Mouse (Mus musculus): ENCODE data around the gene Etfbkmt.
"Not testable (repeated sequence)": the region's sequence is repeated elsewhere in the genome, so short reads cannot be mapped to it uniquely, and the experiment has no call there.

The Etfbkmt gene

GRCm38 (mm10) chr6:149134391-149135150, 5.1 kb upstream of the Etfbkmt start:
- no peak for DNase-seq

- DNase-seq, result no peak
These were observed 4.0 kb upstream of the Etfbkmt start for GRCm38 (mm10) chr6:149135631-149136030.

- no peak for DNase-seq
These were observed 1.7 kb upstream of the Etfbkmt start for GRCm38 (mm10) chr6:149137936-149138335.

GRCm38 (mm10) chr6:149139011-149139410, 638 bp upstream of the Etfbkmt start:
- no peak for DNase-seq

GRCm38 (mm10) chr6:149141393-149142173, 1.9 kb downstream of the Etfbkmt start:
- peak; percentile 86 for DNase-seq

GRCm38 (mm10) chr6:149145143-149145542, 5.5 kb downstream of the Etfbkmt start:
- DNase-seq, result no peak

GRCm38 (mm10) chr6:149148436-149149229, 9.0 kb downstream of the Etfbkmt start:
- peak; percentile 71 for DNase-seq

GRCm38 (mm10) chr6:149152119-149152518, 12.5 kb downstream of the Etfbkmt start:
- DNase-seq, result no peak

- no peak for DNase-seq
These were observed 13.9 kb downstream of the Etfbkmt start for GRCm38 (mm10) chr6:149153473-149154115.

GRCm38 (mm10) chr6:149154116-149155030, 14.7 kb downstream of the Etfbkmt start:
- DNase-seq, result no peak

- peak; percentile 38 for DNase-seq
These were observed 15.6 kb downstream of the Etfbkmt start for GRCm38 (mm10) chr6:149155031-149155841.

- DNase-seq, result not testable (repeated sequence)
These were observed 27.4 kb downstream of the Etfbkmt start for GRCm38 (mm10) chr6:149167038-149167437.

- DNase-seq, result no peak
These were observed 28.0 kb downstream of the Etfbkmt start for GRCm38 (mm10) chr6:149167672-149168071.

- DNase-seq, result no peak
These were observed 28.8 kb downstream of the Etfbkmt start for GRCm38 (mm10) chr6:149168436-149168835.

GRCm38 (mm10) chr6:149169965-149170364, 30.3 kb downstream of the Etfbkmt start:
- not testable (repeated sequence) for DNase-seq

GRCm38 (mm10) chr6:149173831-149174625, 34.4 kb downstream of the Etfbkmt start:
- DNase-seq, result no peak

- DNase-seq, result no peak
These were observed 35.4 kb downstream of the Etfbkmt start for GRCm38 (mm10) chr6:149174932-149175570.

GRCm38 (mm10) chr6:149179064-149179463, 39.4 kb downstream of the Etfbkmt start:
- no peak for DNase-seq

- no peak for DNase-seq
These were observed 44.4 kb downstream of the Etfbkmt start for GRCm38 (mm10) chr6:149184007-149184406.

Data from kidney, adult 11 months (tissue).